Mouse (Mus musculus) urinary bladder, postnatal 25 days (tissue): ENCODE measurements around the gene Nt5c1b.

Experiments
- DNase-seq: peaks from one replicate; pipeline ENCODE4 v3.0.0; 2022; ENCODE audit warnings: low spot score

Gene Nt5c1b

GRCm38 (mm10) chr12:10369673-10370072 is at the start of gene Nt5c1b:
Gene Nt5c1b, plus strand, starts transcription at chr12:10369973.
- no peak for DNase-seq

DNA sequence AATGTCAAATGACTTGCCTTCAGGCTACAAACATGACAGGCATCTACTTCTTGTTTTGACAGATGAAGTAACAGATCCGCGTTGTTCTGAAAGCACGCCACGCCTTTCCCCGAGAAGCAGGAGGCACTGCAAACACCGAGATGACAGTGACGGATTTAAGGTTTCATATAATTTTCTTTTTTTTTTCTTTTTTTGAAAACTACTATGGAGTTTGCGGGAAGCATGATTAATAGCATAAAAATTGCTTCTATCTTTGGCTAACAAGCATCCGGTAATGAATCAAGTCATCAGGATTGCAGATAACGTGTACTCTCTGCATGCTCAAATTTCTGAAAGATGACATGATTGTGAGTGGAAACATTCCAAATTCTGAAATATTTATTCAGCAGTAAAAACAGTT is 42.1 kb upstream of the Nt5c1b start:
- no peak for DNase-seq

- no peak for DNase-seq
Measured at GRCm38 (mm10) chr12:10329460-10329859, 40.3 kb upstream of the Nt5c1b start.

DNA sequence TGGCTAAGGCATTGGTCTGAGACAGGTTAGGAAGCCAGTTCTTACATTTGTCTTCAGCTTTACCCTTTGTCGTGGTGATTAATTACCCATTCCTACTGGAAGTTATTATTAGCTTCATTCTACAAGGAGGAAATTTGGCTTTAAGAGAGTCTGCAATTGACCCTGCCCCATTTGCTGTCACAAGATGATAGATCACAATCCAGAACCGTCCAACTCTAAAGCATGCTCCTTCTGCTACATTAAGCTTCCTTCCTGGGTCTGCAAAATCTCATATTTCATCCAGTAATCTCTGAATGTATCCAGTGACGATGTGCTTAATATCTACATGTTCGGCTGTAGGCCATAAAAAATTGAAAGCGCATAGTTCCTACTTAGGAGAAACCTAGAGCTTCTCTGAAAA is 29.2 kb upstream of the Nt5c1b start:
- DNase-seq, result no peak

GRCm38 (mm10) chr12:10350706-10351105 is 19.1 kb upstream of the Nt5c1b start:
- DNase-seq, result no peak

DNA sequence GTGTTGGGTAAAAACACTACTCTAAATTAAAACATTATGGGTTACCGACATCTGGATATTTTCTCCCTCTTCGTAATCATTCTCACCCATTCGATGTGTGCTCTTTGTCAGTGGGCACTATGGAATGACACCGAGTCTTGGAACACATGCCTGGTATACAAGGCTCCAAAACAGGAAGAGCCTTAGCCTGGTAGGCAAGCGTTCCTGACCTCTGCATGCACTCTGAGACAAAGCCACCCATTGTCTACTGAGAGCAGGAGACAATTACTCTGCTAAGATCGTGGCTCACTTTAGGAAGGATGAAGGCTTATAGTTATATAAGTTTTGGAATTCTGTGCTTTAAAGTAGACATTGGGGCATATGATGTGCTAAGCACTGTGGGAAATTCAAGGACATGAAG is 12.0 kb upstream of the Nt5c1b start:
- DNase-seq, result no peak

DNA sequence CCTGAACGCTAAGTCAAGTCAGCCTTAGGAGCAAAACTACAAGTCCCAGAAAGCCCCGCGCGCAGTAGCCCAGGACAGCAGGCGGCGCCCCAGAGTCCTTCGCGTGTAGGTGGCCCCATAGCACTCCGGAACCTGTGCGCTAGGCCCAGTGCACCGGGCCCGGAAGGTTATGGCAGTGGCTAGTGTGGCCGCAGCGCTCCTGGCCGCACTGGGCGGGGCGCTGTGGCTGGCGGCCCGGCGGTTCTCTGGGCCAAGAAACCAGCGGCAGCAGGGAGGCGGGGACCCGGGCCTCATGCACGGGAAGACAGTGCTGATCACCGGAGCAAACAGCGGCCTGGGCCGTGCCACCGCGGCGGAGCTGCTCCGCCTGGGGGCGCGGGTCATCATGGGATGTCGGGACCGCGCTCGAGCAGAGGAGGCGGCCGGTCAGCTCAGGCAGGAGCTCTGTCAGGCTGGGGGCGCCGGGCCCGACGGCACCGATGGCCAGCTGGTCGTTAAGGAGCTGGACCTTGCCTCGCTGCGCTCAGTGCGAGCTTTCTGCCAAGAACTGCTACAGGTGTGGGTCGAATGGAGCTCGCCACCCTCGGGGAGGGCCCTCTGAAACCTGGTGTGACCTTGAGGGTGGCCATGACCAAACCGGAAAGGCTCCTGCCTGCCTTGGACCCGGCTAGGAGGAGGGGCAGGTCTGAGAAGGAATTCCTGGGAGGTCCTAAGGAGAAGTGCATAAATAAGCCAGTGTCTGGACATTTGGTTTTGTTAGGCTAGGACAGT is 21.1 kb downstream of the Nt5c1b start, which contains the start of gene Rdh14:
TSS of gene Rdh14 (plus strand) at position 102 of the 771 bp plus-strand sequence.
- peak; percentile 92 for DNase-seq

- DNase-seq, result no peak
Measured at GRCm38 (mm10) chr12:10400788-10401187, 31.0 kb downstream of the Nt5c1b start.

DNA sequence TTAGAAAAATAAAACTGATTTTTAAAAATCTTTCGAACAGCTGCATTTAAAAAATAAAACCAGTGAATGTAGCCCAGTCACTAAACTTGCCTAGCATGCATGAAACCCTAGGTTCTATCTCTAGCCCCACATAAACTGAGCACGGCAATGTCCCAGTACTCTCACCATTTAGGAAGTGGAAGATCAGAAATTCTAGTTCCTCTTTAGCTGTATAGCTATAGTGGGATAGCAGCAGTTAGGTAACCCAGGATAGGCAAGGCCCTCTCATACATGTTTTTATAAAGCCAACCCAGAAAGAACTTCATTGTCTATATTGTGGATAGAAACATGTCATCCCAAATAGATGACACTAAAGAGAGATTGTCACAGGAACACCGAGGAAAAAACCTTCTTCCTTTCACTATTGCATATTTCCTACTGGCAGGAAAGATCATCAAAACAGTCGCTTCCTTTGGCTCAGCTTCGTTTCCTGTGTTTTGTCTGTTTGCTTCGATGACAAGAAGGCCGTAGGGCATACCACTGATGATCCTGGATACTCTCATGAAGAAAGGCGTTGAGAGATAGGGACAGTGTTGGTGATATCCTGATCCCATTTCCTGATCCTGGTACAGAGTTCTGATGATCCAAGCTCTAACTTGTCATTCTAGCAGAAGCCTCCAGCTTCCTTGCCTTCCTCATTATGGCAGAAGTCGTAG is 32.8 kb downstream of the Nt5c1b start:
- no peak for DNase-seq

- no peak for DNase-seq
Measured at GRCm38 (mm10) chr12:10410511-10411179, 40.9 kb downstream of the Nt5c1b start.

- no peak for DNase-seq
Measured at GRCm38 (mm10) chr12:10411453-10411852, 41.7 kb downstream of the Nt5c1b start.

DNA sequence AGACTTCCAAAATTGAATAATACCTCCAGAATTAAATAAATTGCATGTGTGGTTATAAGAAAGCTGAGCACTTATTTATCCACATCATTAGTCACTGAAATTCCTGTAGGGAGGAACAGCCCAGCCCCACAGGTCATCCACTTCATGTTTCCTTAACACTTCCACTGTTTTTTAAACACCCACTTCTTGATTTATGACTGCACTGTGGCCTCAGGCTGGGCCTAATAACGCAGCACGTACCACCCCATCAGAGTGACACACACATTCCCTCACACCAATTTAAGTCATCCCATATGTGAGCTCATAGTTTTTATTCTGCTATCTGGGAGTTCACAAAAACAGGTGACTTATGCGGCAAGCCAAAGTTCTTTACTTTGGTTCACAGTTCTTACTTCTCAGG is 52.6 kb downstream of the Nt5c1b start:
- DNase-seq, result no peak

- DNase-seq, result no peak
Measured at GRCm38 (mm10) chr12:10425982-10426863, 56.5 kb downstream of the Nt5c1b start.

DNA sequence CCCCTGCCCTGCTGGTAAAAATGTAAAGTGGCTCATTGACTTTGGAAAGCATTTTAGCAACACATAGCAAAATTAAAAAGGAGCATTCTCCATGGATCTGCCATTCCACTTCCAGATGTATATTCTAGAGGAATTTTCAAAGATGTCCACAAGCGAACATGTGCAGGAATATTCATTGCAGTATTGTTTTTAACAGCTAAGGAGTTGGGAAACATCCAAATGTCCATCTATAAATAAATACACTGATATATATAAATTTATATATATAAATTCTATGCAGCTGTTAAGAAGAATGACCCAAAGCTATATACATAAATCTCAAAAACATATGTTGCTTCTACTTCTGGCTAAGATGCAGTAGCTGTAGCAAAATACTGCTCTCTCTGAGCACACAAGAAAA is 61.2 kb downstream of the Nt5c1b start:
- DNase-seq, result no peak

- DNase-seq, result peak; percentile 87
Measured at GRCm38 (mm10) chr12:10438054-10439001, 68.6 kb downstream of the Nt5c1b start.
